Mouse (Mus musculus) WW6 (cell line): Measurements from ENCODE around the gene Il9.

Experiments used
- DNase-seq: peaks from one replicate; pipeline ENCODE4 v3.0.0-alpha.2; 2013; ENCODE audit warnings: low read depth, low spot score

Il9 gene

GRCm38 (mm10) chr13:56471211-56471610 lies 10.8 kb downstream of the Il9 start:
- DNase-seq: no peak

GRCm38 (mm10) chr13:56468536-56468935 lies 13.5 kb downstream of the Il9 start:
- DNase-seq: no peak

DNA sequence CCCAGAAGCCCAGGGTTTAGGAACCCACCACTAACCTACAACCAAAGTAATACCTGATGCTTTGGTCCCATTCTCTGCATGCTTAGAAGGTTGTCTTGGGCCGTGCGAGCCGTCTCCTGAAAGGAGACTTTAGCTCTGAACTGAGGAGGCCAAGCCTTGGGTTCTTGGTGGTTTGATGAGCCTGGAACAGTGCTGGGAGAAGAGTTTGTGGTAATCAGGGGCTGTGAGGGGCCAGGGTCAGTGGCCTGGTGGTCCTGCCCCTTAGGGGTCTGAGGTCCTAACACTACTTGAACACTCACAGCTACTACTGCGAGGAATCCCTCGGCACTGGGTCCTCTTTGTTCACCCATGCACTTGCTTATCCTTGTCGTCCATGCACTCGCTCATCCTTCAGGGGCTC lies 14.3 kb downstream of the Il9 start:
- no peak for DNase-seq

GRCm38 (mm10) chr13:56463750-56464149 lies 18.3 kb downstream of the Il9 start:
- DNase-seq: no peak

DNA sequence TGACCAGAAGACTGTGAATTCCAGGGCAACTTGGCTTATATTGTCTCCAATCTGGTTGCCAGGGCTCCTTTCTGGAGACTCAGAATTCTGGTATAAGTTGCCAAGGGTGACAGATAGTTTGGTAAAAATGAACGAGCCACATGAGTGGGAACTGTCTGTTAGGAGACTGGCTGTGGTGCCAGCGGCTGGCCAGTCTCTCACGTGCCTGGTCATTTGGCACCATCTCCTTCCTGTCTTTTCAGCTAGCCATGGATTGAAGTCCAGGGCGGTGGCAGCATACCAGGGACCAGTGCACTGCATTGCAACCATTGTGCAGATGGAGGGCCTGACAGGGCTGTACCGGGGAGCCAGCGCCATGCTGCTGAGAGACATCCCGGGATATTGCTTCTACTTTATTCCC lies 18.8 kb downstream of the Il9 start:
- no peak for DNase-seq

DNA sequence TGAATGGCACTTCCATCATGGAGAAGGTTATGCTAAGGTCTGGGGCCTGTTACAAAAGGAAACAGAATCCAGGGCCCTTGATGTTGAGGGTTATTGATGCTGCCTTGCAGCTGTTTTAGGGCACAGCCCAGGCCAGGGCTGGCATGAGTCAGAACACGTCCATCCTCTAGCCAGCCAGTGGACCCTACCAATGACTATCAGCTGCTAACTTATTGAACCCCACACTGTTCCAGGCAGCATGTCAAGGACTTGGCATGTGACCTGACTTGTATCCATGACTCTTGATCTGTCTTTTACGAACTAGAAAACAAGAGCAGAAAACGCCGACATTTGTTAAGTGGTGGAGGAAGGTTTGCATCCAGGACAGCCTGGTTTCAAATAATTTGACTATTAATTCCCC lies 19.3 kb downstream of the Il9 start:
- DNase-seq: no peak

DNA sequence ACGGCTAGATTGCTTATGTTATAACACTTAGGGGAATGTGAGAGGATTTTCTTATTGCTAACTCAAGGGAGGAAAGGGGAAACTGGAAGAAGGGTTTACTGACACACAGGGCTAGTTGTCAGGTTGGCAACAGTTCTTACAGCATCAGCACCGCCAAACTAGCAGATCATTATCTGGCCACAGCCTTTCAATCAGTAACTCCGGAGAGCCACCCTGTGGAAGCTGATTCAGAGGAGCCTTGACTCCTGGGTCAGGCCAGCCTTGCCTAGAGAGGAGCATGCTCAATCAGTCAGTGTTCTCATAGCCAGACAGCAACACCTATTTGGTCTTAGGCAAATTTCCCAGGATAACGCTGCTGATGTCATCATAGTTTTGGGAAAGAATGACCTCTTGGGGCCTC lies 20.6 kb downstream of the Il9 start:
- DNase-seq: no peak

DNA sequence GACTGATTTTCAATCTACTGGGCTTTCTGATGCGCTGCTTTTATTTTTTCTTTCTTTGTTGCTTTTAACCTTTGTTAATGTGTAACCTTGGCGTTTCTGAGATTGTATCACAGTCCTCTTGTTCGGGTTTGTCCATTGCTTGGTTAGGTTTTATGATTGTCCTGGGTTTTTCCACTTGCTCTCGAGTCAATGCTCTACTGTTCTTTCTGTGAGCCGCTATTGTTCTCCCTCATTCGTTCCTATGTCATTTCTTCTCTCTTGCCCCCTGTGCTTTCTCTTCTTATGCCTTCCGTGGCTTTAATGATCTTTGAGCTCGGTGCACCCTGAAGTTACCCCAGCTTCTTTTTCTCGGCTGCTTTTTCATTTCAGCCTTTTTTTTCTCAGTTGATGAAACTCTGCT lies 24.0 kb downstream of the Il9 start:
- DNase-seq: no peak

- no peak for DNase-seq
Observed at GRCm38 (mm10) chr13:56450035-56450434, 32.0 kb downstream of the Il9 start.

DNA sequence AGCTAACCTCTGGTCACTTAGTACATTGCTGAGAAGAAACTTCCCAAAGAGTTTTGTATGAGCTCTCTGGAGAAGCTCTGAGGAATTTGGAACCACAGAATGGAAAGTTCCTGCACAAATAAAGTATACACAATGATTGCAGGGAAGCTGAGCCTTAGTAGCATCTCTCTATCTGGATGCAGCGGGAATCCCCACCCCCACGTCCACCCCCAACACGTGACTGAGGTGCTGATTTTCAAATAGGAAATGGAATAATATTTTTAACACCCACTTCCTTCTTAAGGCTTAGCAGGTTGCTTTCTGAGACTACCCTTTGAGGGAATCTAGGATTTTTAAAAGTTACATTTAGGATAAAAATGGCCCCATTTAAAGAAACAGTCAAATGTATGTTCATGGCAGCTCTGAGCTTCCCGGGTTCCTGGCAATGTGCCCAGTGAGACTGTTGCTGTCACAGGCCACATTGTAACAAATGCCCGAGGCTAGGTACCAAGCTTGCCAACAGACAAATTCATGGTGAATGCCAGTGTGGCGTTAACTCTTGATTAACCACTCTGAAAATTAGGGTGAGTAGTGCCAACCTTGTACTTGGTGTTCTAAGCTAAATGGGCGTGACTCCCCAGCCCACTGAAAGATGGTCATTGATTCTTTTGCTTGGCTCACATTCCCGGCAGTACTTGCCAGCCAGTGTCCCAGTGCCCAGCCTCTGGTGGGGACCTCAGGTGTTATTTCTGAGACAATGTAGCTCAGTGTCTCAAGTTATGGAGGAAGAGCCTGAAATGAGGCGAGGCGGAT lies 32.6 kb downstream of the Il9 start:
- no peak for DNase-seq

- DNase-seq: no peak
Observed at GRCm38 (mm10) chr13:56444996-56445395, 37.0 kb downstream of the Il9 start.

- no peak for DNase-seq
Observed at GRCm38 (mm10) chr13:56444112-56444511, 37.9 kb downstream of the Il9 start.

GRCm38 (mm10) chr13:56443411-56443810 lies 38.6 kb downstream of the Il9 start:
- no peak for DNase-seq

GRCm38 (mm10) chr13:56438211-56439075 lies 43.6 kb downstream of the Il9 start, which contains the start of gene Slc25a48:
TSS of gene Slc25a48 (plus strand) at chr13:56438355.
- DNase-seq: no peak

DNA sequence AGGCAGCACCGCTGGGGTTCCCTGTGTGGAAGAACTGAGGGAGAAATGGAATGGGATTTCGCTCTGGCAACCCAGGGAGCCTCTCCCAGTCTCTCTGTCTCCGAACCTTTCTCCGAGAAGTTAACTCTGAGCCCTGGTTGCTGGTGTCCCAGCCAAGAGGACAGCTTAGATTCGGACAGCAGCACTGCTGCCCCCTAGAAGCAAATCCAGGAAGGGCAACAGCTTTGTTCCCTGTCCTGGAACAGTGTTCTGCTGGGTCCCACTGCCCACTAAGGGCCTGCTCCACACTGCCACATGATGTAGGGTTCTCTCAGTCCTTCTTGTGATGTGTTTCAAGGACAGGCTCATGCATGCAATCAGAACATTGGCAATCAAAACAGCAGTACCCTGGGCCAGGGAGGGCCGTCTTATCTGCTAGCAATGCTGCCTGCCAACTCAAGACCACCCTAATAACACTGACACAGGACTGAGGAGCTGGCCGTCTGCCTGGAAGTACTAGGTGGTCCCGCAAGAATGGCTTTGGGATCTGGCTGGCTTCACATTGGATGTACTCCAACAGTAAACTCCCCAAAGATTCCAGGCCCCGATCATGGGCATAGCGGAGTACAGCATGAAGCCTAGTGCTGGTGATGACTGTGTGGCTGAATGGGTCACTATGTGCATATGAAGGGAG lies 46.3 kb downstream of the Il9 start:
- no peak for DNase-seq

DNA sequence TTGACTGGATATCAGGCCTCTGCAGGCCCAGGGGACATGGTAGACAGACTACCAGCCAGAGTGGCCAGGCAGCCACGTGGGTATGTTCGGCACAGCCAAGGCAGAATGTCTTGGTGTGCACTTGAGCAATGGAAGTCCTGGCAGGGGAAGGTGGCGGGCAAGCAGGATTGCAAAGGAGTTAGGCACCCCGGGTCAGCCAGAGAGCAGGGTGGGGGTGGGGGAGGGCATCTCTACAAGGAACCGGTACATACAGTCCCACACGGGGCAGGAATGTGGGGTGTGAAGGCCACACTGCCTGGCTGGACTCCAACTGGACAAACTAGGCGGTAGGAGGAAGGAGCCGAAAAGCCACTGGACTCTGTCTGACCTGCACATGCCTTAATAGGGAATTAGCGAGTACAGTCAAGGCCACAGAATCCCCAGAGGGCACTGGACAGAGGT lies 47.7 kb downstream of the Il9 start:
- DNase-seq: no peak

DNA sequence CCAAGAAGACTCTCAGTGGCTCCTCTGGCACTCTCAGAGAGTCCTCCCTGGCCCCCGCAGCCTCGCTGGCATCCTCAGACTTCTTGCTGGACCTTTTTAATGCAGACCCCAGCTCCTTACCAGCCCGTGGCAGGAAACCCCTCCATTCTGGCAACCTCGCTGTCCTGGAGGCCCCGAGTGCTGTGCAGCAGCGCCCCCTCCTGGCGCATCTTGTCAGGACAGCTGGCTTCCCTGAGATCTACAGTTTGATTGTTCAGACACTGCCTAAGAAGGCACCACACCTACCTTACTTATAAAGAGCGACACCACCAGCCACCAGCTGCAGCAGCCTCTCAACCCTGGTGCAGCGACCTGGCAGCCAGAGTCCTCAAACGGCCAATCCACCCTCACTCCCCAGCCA lies 48.6 kb downstream of the Il9 start:
- DNase-seq: peak; percentile 66

DNA sequence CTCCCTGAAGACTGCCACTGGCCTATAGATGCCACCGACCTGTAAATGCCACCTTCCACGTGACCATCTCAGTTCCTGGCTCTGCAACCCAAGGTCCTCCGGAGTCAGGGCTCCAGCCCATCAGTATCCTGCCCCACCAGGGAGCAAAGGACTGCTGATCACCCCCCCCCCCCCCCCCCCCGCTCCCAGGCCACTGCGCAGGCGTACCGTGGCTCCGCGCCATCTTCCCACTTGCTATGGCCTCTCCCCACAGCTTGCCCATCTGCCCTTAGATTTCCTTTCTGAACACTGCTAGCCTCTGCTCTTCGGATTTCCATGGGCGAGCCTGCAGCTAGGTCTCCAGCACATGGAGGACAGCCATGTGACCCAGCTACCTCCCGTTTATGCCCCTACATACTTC lies 49.5 kb downstream of the Il9 start:
- DNase-seq: no peak
